Mouse (Mus musculus) forebrain, embryonic 14.5 days (tissue): Measurements from ENCODE around the gene Rora. TPM values are rescaled to one million over a fixed set of nuclear protein-coding genes. Genes with fewer than 3 reads are reported as not detected.

ENCODE experiments used
- ATAC-seq: fragments of 200-750 bp; cut with Nextera tagmentation; 2 replicates; pipeline ENCODE4 v1.8.0; 2017; ENCODE audit warnings: mild to moderate bottlenecking, moderate library complexity
- DNase-seq: peaks from one replicate; pipeline ENCODE4 v3.0.0-alpha.2; 2015; ENCODE audit warnings: low spot score
- H3K27ac ChIP-seq: fragments of 300-500 bp; sonication (generic); 2 replicates; pipeline ENCODE4 v1.5.1; 2014; ENCODE audit warnings: low read depth, mild to moderate bottlenecking, control low read depth, low read length, moderate library complexity
- H3K27me3 ChIP-seq: fragments of 300-500 bp; sonication (generic); replicated peaks from 2 replicates; pipeline ENCODE4 v1.6.1; 2014; ENCODE audit warnings: low read length, control low read depth, mixed read lengths; ENCODE audit not compliant: control insufficient read depth, insufficient read depth
- H3K36me3 ChIP-seq: fragments of 300-500 bp; sonication (generic); 2 replicates; pipeline ENCODE4 v1.6.1; 2014; ENCODE audit warnings: low read length, control low read depth; ENCODE audit not compliant: control insufficient read depth, insufficient read depth
- H3K4me1 ChIP-seq: fragments of 300-500 bp; sonication (generic); 2 replicates; pipeline ENCODE4 v1.6.1; 2014; ENCODE audit warnings: antibody characterized with exemption, low read length, control low read depth; ENCODE audit not compliant: control insufficient read depth, insufficient read depth
- H3K4me2 ChIP-seq: fragments of 300-500 bp; sonication (generic); 2 replicates; pipeline ENCODE4 v1.6.1; 2014; ENCODE audit warnings: mild to moderate bottlenecking, control low read depth, low read length
- H3K4me3 ChIP-seq: fragments of 300-500 bp; sonication (generic); 2 replicates; pipeline ENCODE4 v1.5.1; 2014; ENCODE audit warnings: low read depth, low read length, control low read depth
- H3K9ac ChIP-seq: fragments of 300-500 bp; sonication (generic); 2 replicates; pipeline ENCODE4 v1.6.1; 2014; ENCODE audit warnings: mild to moderate bottlenecking, low read length, control low read depth, moderate library complexity
- H3K9me3 ChIP-seq: fragments of 300-500 bp; sonication (generic); replicated peaks from 2 replicates; pipeline ENCODE4 v1.6.1; 2016; ENCODE audit warnings: low read length, control low read depth, mixed read lengths; ENCODE audit not compliant: control insufficient read depth
- WGBS: fragments of 180-500 bp; shearing (Covaris S2); extraction: QIAGEN DNeasy Blood & Tissue Kit; methylation state at CpG from one replicate; pipeline ENCODE4 v1.1.7; 2014; 5-methylcytosine and 5-hydroxymethylcytosine counted together
- polyA plus RNA-seq: library from polyadenylated mRNA; unstranded; fragments of >200 nt; fragmentation: Nextera tagmentation; extraction: Ambion mirVana; gene quantifications from 2 replicates; pipeline ENCODE4 v1.2.1, GENCODE M21; 2014

Rora gene
- polyA plus RNA-seq, 1 experiment from 2014 or later = 15.2 TPM

GRCm38 (mm10) chr9:68912483-68913151 lies 259.0 kb downstream of the Rora start:
- H3K4me2 ChIP-seq = no peak overlapping the region
- WGBS = 56% methylated on average over 8 of the region's 8 CpGs
- no peak for DNase-seq

DNA sequence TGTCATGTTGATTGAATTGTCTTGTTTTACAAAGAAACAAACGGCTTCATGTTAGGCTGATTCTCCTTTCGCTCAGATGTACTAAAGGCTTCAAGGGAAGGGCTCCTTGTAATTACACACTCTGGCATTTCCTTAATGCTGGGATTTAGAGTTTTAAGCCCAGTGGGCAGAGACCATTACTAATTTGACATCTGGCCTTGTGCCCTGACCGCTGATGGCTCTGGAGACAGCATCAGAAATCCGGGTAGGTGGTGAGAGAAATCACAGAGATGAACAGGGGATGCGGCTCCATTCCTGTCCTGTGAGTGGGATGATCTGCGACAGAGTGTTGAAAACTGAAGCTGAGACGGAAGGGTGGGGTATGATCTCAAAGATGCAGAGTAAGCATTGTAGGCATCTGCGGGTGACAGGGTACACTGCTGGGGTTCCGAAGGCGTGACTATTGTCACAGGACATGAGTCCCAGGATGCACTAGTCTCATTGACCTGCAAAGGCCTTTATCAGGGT lies 259.7 kb downstream of the Rora start:
- H3K4me3 ChIP-seq = no peak overlapping the region
- H3K27me3 ChIP-seq = no peaks in the 10 kb centered on the region
- no peak overlapping the region for H3K9ac ChIP-seq
- no peak overlapping the region for H3K27ac ChIP-seq
- H3K9me3 ChIP-seq = no peaks in the 10 kb centered on the region
- WGBS = 70% methylated on average over 10 of the region's 10 CpGs
- no peaks in the 10 kb centered on the region; the same call in 1 of the 2 replicates for H3K4me1 ChIP-seq
- H3K4me2 ChIP-seq = no peak overlapping the region
- no peaks in the 10 kb centered on the region for H3K36me3 ChIP-seq
- DNase-seq = no peak
- ATAC-seq = no peak

More at GRCm38 (mm10) chr9:68912483-68913151, 259.0 kb downstream of the Rora start:
- Histone ChIP-seq H3K4me1 (no peaks in the 10 kb centered on the region; the same call in 1 of the 2 replicates), H3K27me3 (no peaks in the 10 kb centered on the region), H3K9me3 (no peaks in the 10 kb centered on the region), H3K9ac (no peak overlapping the region), H3K36me3 (no peaks in the 10 kb centered on the region), H3K27ac (no peak overlapping the region), H3K4me3 (no peak overlapping the region)
- no peak for ATAC-seq

DNA sequence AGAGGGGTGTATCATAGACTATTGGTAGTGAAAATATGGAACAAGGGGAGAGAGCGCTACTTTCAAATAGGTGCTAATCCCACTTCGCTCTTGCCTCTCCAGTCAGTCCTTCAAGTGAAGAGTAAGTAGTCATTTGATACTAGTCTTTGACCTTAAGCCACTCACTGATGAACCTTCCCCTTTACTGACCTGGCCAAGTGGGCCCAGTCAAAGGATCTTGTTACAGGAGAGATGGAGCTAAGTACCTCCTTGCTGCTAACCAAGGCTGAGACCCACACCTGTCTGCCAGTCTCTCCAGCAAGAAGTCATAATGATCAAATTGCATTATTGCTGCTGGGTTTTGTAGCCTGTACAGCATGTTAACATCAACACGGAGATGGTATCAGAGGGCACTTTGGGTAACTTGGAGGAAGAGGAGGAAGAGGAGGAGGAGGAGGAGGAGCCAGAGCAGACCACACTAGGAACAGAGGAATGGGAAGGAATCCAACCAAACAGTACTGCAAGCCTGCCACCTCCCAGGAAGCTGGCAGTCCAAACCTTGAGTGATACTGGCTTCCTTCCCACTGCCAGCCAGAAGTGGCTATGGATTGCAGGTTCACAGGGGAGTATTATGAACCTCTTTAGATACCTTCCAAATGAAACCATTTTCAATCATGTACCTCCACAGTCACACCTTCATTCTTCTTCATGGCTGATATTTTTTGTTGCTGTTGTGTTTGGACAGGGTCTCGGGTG lies 261.1 kb downstream of the Rora start:
- no peak overlapping the region for H3K4me3 ChIP-seq
- no peaks in the 10 kb centered on the region for H3K9me3 ChIP-seq
- no peaks in the 10 kb centered on the region for H3K27me3 ChIP-seq
- WGBS = 91% methylated on average over 4 of the region's 4 CpGs
- H3K9ac ChIP-seq = no peak overlapping the region
- no peak overlapping the region for H3K27ac ChIP-seq
- peak; percentile 13 for DNase-seq
- ATAC-seq = no peak
- H3K4me1 ChIP-seq = no peaks in the 10 kb centered on the region; the same call in 1 of the 2 replicates
- H3K4me2 ChIP-seq = no peak overlapping the region
- no peaks in the 10 kb centered on the region for H3K36me3 ChIP-seq

- ATAC-seq (peak; percentile 58; the same call in 1 of the 2 replicates), DNase-seq (peak; percentile 82)
- Histone ChIP-seq H3K27me3 (no peaks in the 10 kb centered on the region), H3K4me2 (no peak overlapping the region), H3K4me3 (no peak overlapping the region), H3K9ac (no peak overlapping the region), H3K9me3 (no peaks in the 10 kb centered on the region), H3K27ac (no peak overlapping the region), H3K4me1 (no peaks in the 10 kb centered on the region; the same call in 1 of the 2 replicates), H3K36me3 (no peaks in the 10 kb centered on the region)
- 40% methylated on average over 1 of the region's 1 CpGs for WGBS
Measured at GRCm38 (mm10) chr9:68916741-68917140, 263.2 kb downstream of the Rora start.

GRCm38 (mm10) chr9:68923128-68923601 lies 269.6 kb downstream of the Rora start:
- Histone ChIP-seq H3K27ac (no peak overlapping the region), H3K9me3 (no peaks in the 10 kb centered on the region), H3K27me3 (no peaks in the 10 kb centered on the region), H3K4me2 (no peak overlapping the region), H3K36me3 (no peaks in the 10 kb centered on the region), H3K4me3 (no peak overlapping the region), H3K4me1 (peaks cover 5% of the 10 kb centered on the region; the same call in 1 of the 2 replicates), H3K9ac (no peak overlapping the region)
- ATAC-seq (peak; percentile 68), DNase-seq (peak; percentile 65)
- 34% methylated on average over 12 of the region's 12 CpGs for WGBS

DNA sequence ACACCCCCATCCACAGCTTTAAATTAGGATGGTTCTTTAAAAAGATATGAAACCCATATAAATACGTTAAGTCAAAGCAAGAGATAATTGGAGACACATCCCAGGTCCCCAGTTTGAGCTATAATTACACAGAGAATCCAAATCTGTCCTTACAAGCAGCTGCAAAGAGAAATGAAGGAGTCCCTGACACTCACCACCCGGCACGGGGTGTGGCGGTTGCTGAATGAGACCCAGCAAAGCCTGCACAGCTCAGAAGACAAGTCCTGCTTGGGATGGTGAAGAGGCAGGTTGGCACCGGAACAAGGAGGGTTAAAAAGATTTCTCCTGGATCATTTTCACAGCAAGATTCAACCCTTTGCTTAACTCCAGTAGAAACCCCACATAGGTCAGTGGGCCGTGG lies 272.8 kb downstream of the Rora start:
- Histone ChIP-seq H3K9me3 (no peaks in the 10 kb centered on the region; the same call in 1 of the 2 replicates), H3K36me3 (no peaks in the 10 kb centered on the region), H3K4me1 (peaks cover 5% of the 10 kb centered on the region; the same call in 1 of the 2 replicates), H3K9ac (no peak overlapping the region), H3K4me2 (no peak overlapping the region), H3K4me3 (no peak overlapping the region), H3K27me3 (no peaks in the 10 kb centered on the region), H3K27ac (no peak overlapping the region)
- 94% methylated on average over 6 of the region's 6 CpGs for WGBS
- no peak for ATAC-seq
- no peak for DNase-seq

- Histone ChIP-seq H3K4me2 (no peak overlapping the region), H3K9me3 (no peaks in the 10 kb centered on the region; the same call in 1 of the 2 replicates), H3K27ac (no peak overlapping the region), H3K9ac (no peak overlapping the region), H3K4me3 (no peak overlapping the region), H3K4me1 (no peaks in the 10 kb centered on the region), H3K27me3 (no peaks in the 10 kb centered on the region), H3K36me3 (no peaks in the 10 kb centered on the region)
- DNase-seq (no peak), ATAC-seq (no peak)
- WGBS = 62% methylated on average over 3 of the region's 3 CpGs
Measured at GRCm38 (mm10) chr9:68933159-68933558, 279.6 kb downstream of the Rora start.

- ATAC-seq (no peak), DNase-seq (peak; percentile 17)
- WGBS = 68% methylated on average over 4 of the region's 4 CpGs
- no peak overlapping the region for H3K4me3 ChIP-seq
- no peaks in the 10 kb centered on the region; the same call in 1 of the 2 replicates for H3K9me3 ChIP-seq
- H3K4me1 ChIP-seq = no peaks in the 10 kb centered on the region
- no peak overlapping the region for H3K9ac ChIP-seq
- no peaks in the 10 kb centered on the region for H3K36me3 ChIP-seq
- H3K27ac ChIP-seq = no peak overlapping the region
- H3K4me2 ChIP-seq = no peak overlapping the region
- H3K27me3 ChIP-seq = no peaks in the 10 kb centered on the region
Measured at GRCm38 (mm10) chr9:68934238-68934637, 280.7 kb downstream of the Rora start.
